Mouse (Mus musculus): Measurements from ENCODE around the gene Zfp385b. TPM values are rescaled to one million over a fixed set of nuclear protein-coding genes. Genes with fewer than 3 reads are reported as not detected.

Gene Zfp385b
- total and polyA plus RNA-seq, 3 experiments, result 7.3 to 8.2 (median 7.9) TPM

DNA sequence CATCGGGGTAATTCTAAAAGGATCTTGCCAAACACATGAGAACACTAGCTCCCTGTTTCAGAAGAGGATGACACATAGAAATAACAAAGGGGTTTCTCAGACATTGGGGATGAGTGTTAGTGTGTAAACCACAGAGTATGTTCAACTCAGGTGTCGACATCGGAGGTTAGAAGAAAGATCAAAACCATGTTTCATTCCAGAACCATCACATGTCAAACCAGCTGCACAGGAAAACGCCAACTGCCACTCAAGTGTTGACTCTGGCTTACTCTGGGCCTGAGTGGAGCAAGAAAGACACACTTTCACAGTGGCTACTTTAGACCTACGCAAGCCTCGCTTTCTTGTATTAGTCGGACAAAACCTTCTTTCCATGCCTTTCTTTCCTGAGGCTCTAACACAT lies 74.2 kb downstream of the Zfp385b start:
- no peak for DNase-seq
- H3K4me1 ChIP-seq (ENCODE audit: control insufficient read depth, insufficient read depth, low read length), result no peaks in the 10 kb centered on the region
- H3K36me3 ChIP-seq (ENCODE audit: control insufficient read depth, insufficient read depth, low read length), result no peaks in the 10 kb centered on the region
- H3K27me3 ChIP-seq (ENCODE audit: control insufficient read depth, insufficient read depth, low read length), result no peaks in the 10 kb centered on the region
- H3K9ac ChIP-seq (ENCODE audit: low read depth, low read length), result no peak overlapping the region
- no peak overlapping the region for H3K4me3 ChIP-seq
- TF ChIP-seq CTCF (IDR thresholded peaks at IDR 0.05) (no peak), EP300 (IDR thresholded peaks at IDR 0.05; ENCODE audit: insufficient read depth, low read depth, low read length) (no peak), POLR2A (IDR thresholded peaks at IDR 0.05; ENCODE audit: insufficient read depth, low read depth, low read length) (no peak)
- no peak overlapping the region for H3K27ac ChIP-seq
- intact Hi-C loops (cut with DNase I), result no loop called here
- H3K79me2 ChIP-seq (replicated peaks; ENCODE audit: control insufficient read depth, insufficient read depth, low read length), result no peaks in the 10 kb centered on the region
- 88% methylated on average over 7 of the region's 7 CpGs for WGBS

GRCm38 (mm10) chr2:77742359-77742758 lies 77.1 kb downstream of the Zfp385b start:
- H3K79me2 ChIP-seq (replicated peaks; ENCODE audit: control insufficient read depth, insufficient read depth, low read length), result no peaks in the 10 kb centered on the region
- H3K4me3 ChIP-seq, result no peak overlapping the region
- no peak overlapping the region for H3K9ac ChIP-seq (ENCODE audit: low read depth, low read length)
- H3K27me3 ChIP-seq (ENCODE audit: control insufficient read depth, insufficient read depth, low read length), result no peaks in the 10 kb centered on the region
- intact Hi-C loops (cut with DNase I), result no loop called here
- H3K4me1 ChIP-seq (ENCODE audit: control insufficient read depth, insufficient read depth, low read length), result no peaks in the 10 kb centered on the region
- DNase-seq, result no peak
- TF ChIP-seq EP300 (IDR thresholded peaks at IDR 0.05; ENCODE audit: insufficient read depth, low read depth, low read length), result no peak
- TF ChIP-seq POLR2A (IDR thresholded peaks at IDR 0.05; ENCODE audit: insufficient read depth, low read depth, low read length), result no peak
- TF ChIP-seq CTCF (IDR thresholded peaks at IDR 0.05), result no peak
- WGBS, result 69% methylated on average over 4 of the region's 4 CpGs
- no peaks in the 10 kb centered on the region for H3K36me3 ChIP-seq (ENCODE audit: control insufficient read depth, insufficient read depth, low read length)
- H3K27ac ChIP-seq, result no peak overlapping the region

- no peaks in the 10 kb centered on the region for H3K79me2 ChIP-seq (replicated peaks; ENCODE audit: control insufficient read depth, insufficient read depth, low read length)
- no peak overlapping the region for H3K27ac ChIP-seq
- TF ChIP-seq POLR2A (IDR thresholded peaks at IDR 0.05; ENCODE audit: insufficient read depth, low read depth, low read length), result no peak
- TF ChIP-seq EP300 (IDR thresholded peaks at IDR 0.05; ENCODE audit: insufficient read depth, low read depth, low read length), result no peak
- DNase-seq, result no peak
- no peaks in the 10 kb centered on the region for H3K27me3 ChIP-seq (ENCODE audit: control insufficient read depth, insufficient read depth, low read length)
- no peaks in the 10 kb centered on the region for H3K36me3 ChIP-seq (ENCODE audit: control insufficient read depth, insufficient read depth, low read length)
- H3K4me1 ChIP-seq (ENCODE audit: control insufficient read depth, insufficient read depth, low read length), result no peaks in the 10 kb centered on the region
- H3K9ac ChIP-seq (ENCODE audit: low read depth, low read length), result no peak overlapping the region
- H3K4me3 ChIP-seq, result no peak overlapping the region
- intact Hi-C loops (cut with DNase I), result no loop called here
- WGBS, result 66% methylated on average over 2 of the region's 2 CpGs
These were observed 89.2 kb downstream of the Zfp385b start for GRCm38 (mm10) chr2:77730196-77730595.

GRCm38 (mm10) chr2:77726798-77727197 lies 92.6 kb downstream of the Zfp385b start:
- Histone ChIP-seq H3K27ac (no peak overlapping the region), H3K9ac (ENCODE audit: low read depth, low read length) (no peak overlapping the region), H3K79me2 (replicated peaks; ENCODE audit: control insufficient read depth, insufficient read depth, low read length) (no peaks in the 10 kb centered on the region), H3K36me3 (ENCODE audit: control insufficient read depth, insufficient read depth, low read length) (no peaks in the 10 kb centered on the region), H3K27me3 (ENCODE audit: control insufficient read depth, insufficient read depth, low read length) (no peaks in the 10 kb centered on the region), H3K4me3 (no peak overlapping the region), H3K4me1 (ENCODE audit: control insufficient read depth, insufficient read depth, low read length) (no peaks in the 10 kb centered on the region)
- WGBS, result 74% methylated on average over 7 of the region's 7 CpGs
- intact Hi-C loops (cut with DNase I), result no loop called here
- no peak for DNase-seq
- no peak for TF ChIP-seq CTCF (IDR thresholded peaks at IDR 0.05)
- TF ChIP-seq POLR2A (IDR thresholded peaks at IDR 0.05; ENCODE audit: insufficient read depth, low read depth, low read length), result no peak
- TF ChIP-seq EP300 (IDR thresholded peaks at IDR 0.05; ENCODE audit: insufficient read depth, low read depth, low read length), result no peak

GRCm38 (mm10) chr2:77720806-77721205 lies 98.6 kb downstream of the Zfp385b start:
- H3K79me2 ChIP-seq (replicated peaks; ENCODE audit: control insufficient read depth, insufficient read depth, low read length), result no peaks in the 10 kb centered on the region
- no peak overlapping the region for H3K9ac ChIP-seq (ENCODE audit: low read depth, low read length)
- no peak overlapping the region for H3K27ac ChIP-seq
- 80% methylated on average over 4 of the region's 4 CpGs for WGBS
- H3K27me3 ChIP-seq (ENCODE audit: control insufficient read depth, insufficient read depth, low read length), result no peaks in the 10 kb centered on the region
- intact Hi-C loops (cut with DNase I), result no loop called here
- no peaks in the 10 kb centered on the region for H3K36me3 ChIP-seq (ENCODE audit: control insufficient read depth, insufficient read depth, low read length)
- no peak for TF ChIP-seq EP300 (IDR thresholded peaks at IDR 0.05; ENCODE audit: insufficient read depth, low read depth, low read length)
- DNase-seq, result no peak
- H3K4me3 ChIP-seq, result no peak overlapping the region
- H3K4me1 ChIP-seq (ENCODE audit: control insufficient read depth, insufficient read depth, low read length), result no peaks in the 10 kb centered on the region

DNA sequence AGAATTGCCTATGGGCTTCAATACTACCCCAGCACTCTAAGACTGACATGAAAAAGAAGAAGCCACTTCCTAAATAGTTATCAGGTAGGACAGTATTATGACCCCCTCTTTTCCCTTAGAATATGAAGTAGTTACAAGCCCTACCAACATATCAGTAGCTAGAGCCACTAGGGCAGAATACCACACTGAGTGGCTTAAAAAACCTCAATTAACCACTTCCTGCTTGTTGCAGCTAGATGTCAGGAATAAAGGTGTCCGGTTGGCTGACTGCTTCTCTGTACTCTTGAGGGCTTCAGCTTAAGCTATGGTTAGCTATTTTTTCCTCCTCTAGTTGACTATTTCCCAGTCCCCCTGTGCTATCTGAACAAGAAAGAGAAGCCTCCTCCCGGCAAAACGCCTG lies 103.1 kb downstream of the Zfp385b start:
- Histone ChIP-seq H3K9ac (ENCODE audit: low read depth, low read length) (no peak overlapping the region), H3K27ac (no peak overlapping the region), H3K79me2 (replicated peaks; ENCODE audit: control insufficient read depth, insufficient read depth, low read length) (no peaks in the 10 kb centered on the region), H3K27me3 (ENCODE audit: control insufficient read depth, insufficient read depth, low read length) (no peaks in the 10 kb centered on the region), H3K4me3 (no peak overlapping the region), H3K4me1 (ENCODE audit: control insufficient read depth, insufficient read depth, low read length) (no peaks in the 10 kb centered on the region), H3K36me3 (ENCODE audit: control insufficient read depth, insufficient read depth, low read length) (no peaks in the 10 kb centered on the region)
- intact Hi-C loops (cut with DNase I), result no loop called here
- DNase-seq, result no peak
- WGBS, result 80% methylated on average over 3 of the region's 3 CpGs
- no peak for TF ChIP-seq EP300 (IDR thresholded peaks at IDR 0.05; ENCODE audit: insufficient read depth, low read depth, low read length)
- TF ChIP-seq POLR2A (IDR thresholded peaks at IDR 0.05; ENCODE audit: insufficient read depth, low read depth, low read length), result no peak
- no peak for TF ChIP-seq CTCF (IDR thresholded peaks at IDR 0.05)
